Mouse (Mus musculus): ENCODE measurements around the gene Gm20870. TPM values are rescaled to one million over a fixed set of nuclear protein-coding genes. Genes with fewer than 3 reads are reported as not detected.

Gm20870 gene
- not detected for polyA plus RNA-seq (2014; fragmentation: Illumina TruSeq; extraction: RNeasy Lipid Tissue Mini Kit (QIAGEN cat#74804); ENCODE audit: low read depth, low replicate concordance)

GRCm38 (mm10) chrY:71691743-71692142 lies at the start of gene Gm20870:
TSS of gene Gm20870 (plus strand) at chrY:71692043.

Other genes with a start within 250 kb of the Gm20870 start
- not detected for gene Gm20869, start 222.6 kb upstream of the Gm20870 start, polyA plus RNA-seq (2014; fragmentation: Illumina TruSeq; extraction: RNeasy Lipid Tissue Mini Kit (QIAGEN cat#74804); ENCODE audit: low read depth, low replicate concordance)